Mouse (Mus musculus) stomach, postnatal 0 days (tissue): Measurements from ENCODE around the gene Rab4b.

Experiments
- CTCF ChIP-seq: IDR thresholded peaks from 2 replicates; pipeline ENCODE4 v1.5.1; 2016; ENCODE audit warnings: antibody characterized with exemption, low read depth, mild to moderate bottlenecking, moderate library complexity
- EP300 ChIP-seq: optimal IDR thresholded peaks from 2 replicates; pipeline ENCODE3; 2016; ENCODE audit warnings: antibody characterized with exemption

DNA sequence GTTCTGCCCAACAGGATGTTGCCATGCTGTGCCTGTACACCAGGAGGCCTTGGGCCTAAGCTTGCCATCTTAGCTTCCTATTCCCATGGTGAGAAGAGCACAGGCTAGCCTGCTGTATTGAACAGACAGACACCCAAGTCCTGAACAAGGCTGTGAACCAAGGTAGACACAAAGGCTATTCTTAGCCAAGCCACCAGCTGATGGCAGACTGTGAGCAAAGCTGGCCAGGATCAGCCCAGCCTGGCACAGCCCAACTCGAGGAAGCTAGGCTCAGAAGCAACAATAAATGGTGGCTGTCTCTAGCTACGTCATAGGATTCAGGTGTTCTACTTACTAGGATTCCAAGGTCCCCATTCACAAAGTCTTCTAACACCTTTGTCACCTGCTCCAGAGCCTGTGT, 33.9 kb upstream of the Rab4b start:
- TF ChIP-seq CTCF, result no peak
- no peak for TF ChIP-seq EP300
